Mouse (Mus musculus) forebrain, embryonic 14.5 days (tissue): Measurements from ENCODE around the gene Arhgap11a. TPM values are rescaled to one million over a fixed set of nuclear protein-coding genes. Genes with fewer than 3 reads are reported as not detected.

Experiments used
- ATAC-seq: fragments of 200-750 bp; cut with Nextera tagmentation; 2 replicates; pipeline ENCODE4 v1.8.0; 2017; ENCODE audit warnings: mild to moderate bottlenecking, moderate library complexity
- DNase-seq: peaks from one replicate; pipeline ENCODE4 v3.0.0-alpha.2; 2015; ENCODE audit warnings: low spot score
- H3K27ac ChIP-seq: fragments of 300-500 bp; sonication (generic); 2 replicates; pipeline ENCODE4 v1.5.1; 2014; ENCODE audit warnings: low read depth, mild to moderate bottlenecking, control low read depth, low read length, moderate library complexity
- H3K27me3 ChIP-seq: fragments of 300-500 bp; sonication (generic); replicated peaks from 2 replicates; pipeline ENCODE4 v1.6.1; 2014; ENCODE audit warnings: low read length, control low read depth, mixed read lengths; ENCODE audit not compliant: control insufficient read depth, insufficient read depth
- H3K36me3 ChIP-seq: fragments of 300-500 bp; sonication (generic); 2 replicates; pipeline ENCODE4 v1.6.1; 2014; ENCODE audit warnings: low read length, control low read depth; ENCODE audit not compliant: control insufficient read depth, insufficient read depth
- H3K4me1 ChIP-seq: fragments of 300-500 bp; sonication (generic); 2 replicates; pipeline ENCODE4 v1.6.1; 2014; ENCODE audit warnings: antibody characterized with exemption, low read length, control low read depth; ENCODE audit not compliant: control insufficient read depth, insufficient read depth
- H3K4me2 ChIP-seq: fragments of 300-500 bp; sonication (generic); 2 replicates; pipeline ENCODE4 v1.6.1; 2014; ENCODE audit warnings: mild to moderate bottlenecking, control low read depth, low read length
- H3K4me3 ChIP-seq: fragments of 300-500 bp; sonication (generic); 2 replicates; pipeline ENCODE4 v1.5.1; 2014; ENCODE audit warnings: low read depth, low read length, control low read depth
- H3K9ac ChIP-seq: fragments of 300-500 bp; sonication (generic); 2 replicates; pipeline ENCODE4 v1.6.1; 2014; ENCODE audit warnings: mild to moderate bottlenecking, low read length, control low read depth, moderate library complexity
- H3K9me3 ChIP-seq: fragments of 300-500 bp; sonication (generic); replicated peaks from 2 replicates; pipeline ENCODE4 v1.6.1; 2016; ENCODE audit warnings: low read length, control low read depth, mixed read lengths; ENCODE audit not compliant: control insufficient read depth
- WGBS: fragments of 180-500 bp; shearing (Covaris S2); extraction: QIAGEN DNeasy Blood & Tissue Kit; methylation state at CpG from one replicate; pipeline ENCODE4 v1.1.7; 2014; 5-methylcytosine and 5-hydroxymethylcytosine counted together
- polyA plus RNA-seq: library from polyadenylated mRNA; unstranded; fragments of >200 nt; fragmentation: Nextera tagmentation; extraction: Ambion mirVana; gene quantifications from 2 replicates; pipeline ENCODE4 v1.2.1, GENCODE M21; 2014

Gene Arhgap11a
- polyA plus RNA-seq, 1 experiment from 2014 or later: 5.9 TPM

GRCm38 (mm10) chr2:113847678-113848244 is 700 bp downstream of the Arhgap11a start:
- H3K27ac ChIP-seq: no peak overlapping the region
- DNase-seq: no peak

GRCm38 (mm10) chr2:113845081-113845480 is 3.4 kb downstream of the Arhgap11a start:
- Histone ChIP-seq H3K9ac (no peak overlapping the region), H3K27me3 (no peaks in the 10 kb centered on the region), H3K9me3 (no peaks in the 10 kb centered on the region), H3K4me3 (no peak overlapping the region), H3K27ac (no peak overlapping the region), H3K36me3 (peaks cover 34% of the 10 kb centered on the region), H3K4me2 (no peak overlapping the region), H3K4me1 (peaks cover 10% of the 10 kb centered on the region; the same call in 1 of the 2 replicates)
- ATAC-seq: no peak
- WGBS: 65% methylated on average over 4 of the region's 4 CpGs
- no peak for DNase-seq

More at GRCm38 (mm10) chr2:113847678-113848244, 700 bp downstream of the Arhgap11a start:
- ATAC-seq: peak; percentile 2; the same call in 1 of the 2 replicates
- Histone ChIP-seq H3K9ac (peak overlapping the region; percentile 68), H3K36me3 (peaks cover 18% of the 10 kb centered on the region), H3K27me3 (no peaks in the 10 kb centered on the region), H3K4me3 (peak overlapping the region; percentile 83), H3K9me3 (no peaks in the 10 kb centered on the region), H3K4me1 (peaks cover 10% of the 10 kb centered on the region; the same call in 1 of the 2 replicates), H3K4me2 (peak overlapping the region; percentile 82)
- WGBS: 2% methylated on average over 24 of the region's 24 CpGs

GRCm38 (mm10) chr2:113841656-113842437 is 6.6 kb downstream of the Arhgap11a start:
- DNase-seq (no peak), ATAC-seq (no peak)
- H3K4me3 ChIP-seq: no peak overlapping the region
- no peaks in the 10 kb centered on the region for H3K4me1 ChIP-seq
- H3K27ac ChIP-seq: no peak overlapping the region
- no peaks in the 10 kb centered on the region for H3K27me3 ChIP-seq
- 90% methylated on average over 4 of the region's 4 CpGs for WGBS
- H3K9me3 ChIP-seq: no peaks in the 10 kb centered on the region
- H3K9ac ChIP-seq: no peak overlapping the region
- peaks cover 44% of the 10 kb centered on the region for H3K36me3 ChIP-seq
- no peak overlapping the region for H3K4me2 ChIP-seq

- WGBS: 82% methylated on average over 4 of the region's 4 CpGs
- Histone ChIP-seq H3K36me3 (peaks cover 58% of the 10 kb centered on the region), H3K9me3 (no peaks in the 10 kb centered on the region), H3K27me3 (no peaks in the 10 kb centered on the region), H3K9ac (no peak overlapping the region), H3K27ac (no peak overlapping the region), H3K4me2 (no peak overlapping the region), H3K4me1 (no peaks in the 10 kb centered on the region), H3K4me3 (no peak overlapping the region)
- ATAC-seq: no peak
- no peak for DNase-seq
These were observed 9.0 kb downstream of the Arhgap11a start for GRCm38 (mm10) chr2:113839488-113839887.

GRCm38 (mm10) chr2:113835219-113835618 is 13.2 kb downstream of the Arhgap11a start:
- peaks cover 49% of the 10 kb centered on the region for H3K36me3 ChIP-seq
- no peak for ATAC-seq
- no peak for DNase-seq
- no peak overlapping the region for H3K4me3 ChIP-seq
- WGBS: 89% methylated on average over 3 of the region's 3 CpGs
- no peaks in the 10 kb centered on the region for H3K9me3 ChIP-seq
- H3K9ac ChIP-seq: no peak overlapping the region
- H3K4me1 ChIP-seq: no peaks in the 10 kb centered on the region
- H3K4me2 ChIP-seq: no peak overlapping the region
- H3K27me3 ChIP-seq: no peaks in the 10 kb centered on the region
- no peak overlapping the region for H3K27ac ChIP-seq

GRCm38 (mm10) chr2:113828943-113829882 is 19.2 kb downstream of the Arhgap11a start, which contains the start of gene Scg5:
Scg5 (minus strand) TSS chr2:113829121.
- H3K27me3 ChIP-seq: no peaks in the 10 kb centered on the region
- peaks cover 24% of the 10 kb centered on the region for H3K4me1 ChIP-seq
- H3K27ac ChIP-seq: peak within 1 kb of the TSS; percentile 98
- H3K4me3 ChIP-seq: peak within 1 kb of the TSS; percentile 55
- ATAC-seq: peak; percentile 97
- peak within 1 kb of the TSS; percentile 83 for H3K9ac ChIP-seq
- H3K4me2 ChIP-seq: peak within 1 kb of the TSS; percentile 69
- 11% methylated on average over 23 of the region's 23 CpGs for WGBS
- peak; percentile 97 for DNase-seq
- H3K9me3 ChIP-seq: no peaks in the 10 kb centered on the region
- H3K36me3 ChIP-seq: peaks cover 19% of the 10 kb centered on the region

- Histone ChIP-seq H3K4me3 (peak overlapping the region; percentile 55), H3K27ac (peak overlapping the region; percentile 98), H3K9ac (peak overlapping the region; percentile 83), H3K36me3 (peaks cover 12% of the 10 kb centered on the region), H3K27me3 (no peaks in the 10 kb centered on the region), H3K9me3 (no peaks in the 10 kb centered on the region), H3K4me2 (peak overlapping the region; percentile 69), H3K4me1 (peaks cover 24% of the 10 kb centered on the region)
- DNase-seq: peak; percentile 88
- 3% methylated on average over 17 of the region's 17 CpGs for whole genome bisulfite sequencing
- ATAC-seq: peak; percentile 93
These were observed 20.1 kb downstream of the Arhgap11a start for GRCm38 (mm10) chr2:113828086-113828942.

GRCm38 (mm10) chr2:113823909-113824308 is 24.6 kb downstream of the Arhgap11a start:
- peak; percentile 78 for DNase-seq
- Histone ChIP-seq H3K27me3 (no peaks in the 10 kb centered on the region), H3K4me3 (no peak overlapping the region), H3K4me1 (peaks cover 22% of the 10 kb centered on the region), H3K27ac (no peak overlapping the region), H3K4me2 (no peak overlapping the region), H3K36me3 (peaks cover 25% of the 10 kb centered on the region), H3K9ac (no peak overlapping the region), H3K9me3 (no peaks in the 10 kb centered on the region)
- no peak for ATAC-seq
- 0% methylated on average over 2 of the region's 2 CpGs for WGBS
